ENCODE assay signal across 9 mouse cellular contexts in genomic region chr5:23684517-23684916, GRCm38 (mm10). TPM values are rescaled to one million over a fixed set of nuclear protein-coding genes. Genes with fewer than 3 reads are reported as not detected.
DNase-seq lines count a peak whose midpoint lies in the region; ATAC-seq lines count a peak whose summit lies in the region.
"Had no signal": no experiment of that assay in that cellular context is flagged by ENCODE, and none has a peak within 500 bp of the region (broad histone marks: within the 10 kb centered on the region; RNA-seq: fewer than 3 reads in every experiment).

Gene Srpk2 (minus strand): TSS chr5:23684617.

- 50% methylated on average over 1 of the region's 1 CpGs for WGBS in kidney, embryonic 15.5 days
- 76% methylated on average over 1 of the region's 1 CpGs for WGBS in hindbrain, embryonic 16.5 days
- 69% methylated on average over 1 of the region's 1 CpGs for WGBS in midbrain, embryonic 12.5 days

- no peak for ATAC-seq in kidney, embryonic 15.5 days (replicated peaks; ENCODE audit: low FRiP score)
- no peak for ATAC-seq in hindbrain, embryonic 16.5 days
- no peak for ATAC-seq in midbrain, embryonic 12.5 days (ENCODE audit: low FRiP score, low read depth)

- H3K36me3 ChIP-seq in kidney, embryonic 15.5 days = no peaks in the 10 kb centered on the region
- H3K36me3 ChIP-seq in hindbrain, embryonic 16.5 days (ENCODE audit: control insufficient read depth, insufficient read depth, low read length) = no peaks in the 10 kb centered on the region
- no peaks in the 10 kb centered on the region for H3K36me3 ChIP-seq in midbrain, embryonic 12.5 days

- H3K4me1 ChIP-seq in kidney, embryonic 15.5 days = no peaks in the 10 kb centered on the region
- no peaks in the 10 kb centered on the region for H3K4me1 ChIP-seq in hindbrain, embryonic 16.5 days (ENCODE audit: control insufficient read depth, insufficient read depth, low read depth, low read length)
- no peaks in the 10 kb centered on the region for H3K4me1 ChIP-seq in midbrain, embryonic 12.5 days

- no peaks in the 10 kb centered on the region for H3K27me3 ChIP-seq in kidney, embryonic 15.5 days
- no peaks in the 10 kb centered on the region for H3K27me3 ChIP-seq in hindbrain, embryonic 16.5 days (replicated peaks; ENCODE audit: control insufficient read depth, insufficient read depth, low read length)
- no peaks in the 10 kb centered on the region for H3K27me3 ChIP-seq in midbrain, embryonic 12.5 days

- H3K4me2 ChIP-seq in kidney, embryonic 15.5 days = no peak within 1 kb of the TSS
- H3K4me2 ChIP-seq in hindbrain, embryonic 16.5 days (ENCODE audit: low read length) = no peak within 1 kb of the TSS
- H3K4me2 ChIP-seq in midbrain, embryonic 12.5 days (replicated peaks) = no peak within 1 kb of the TSS

- DNase-seq in kidney, adult 8-10 months = no peak
- no peak for DNase-seq in adrenal gland, postnatal 36 days
- no peak for DNase-seq in gastrocnemius, postnatal 14 days
- no peak for DNase-seq in cerebellum, postnatal 10 days
- DNase-seq in cerebellum, adult 11 months = no peak

- H3K27ac ChIP-seq in kidney, embryonic 15.5 days = no peak within 1 kb of the TSS
- H3K27ac ChIP-seq in hindbrain, embryonic 16.5 days (ENCODE audit: low read depth, low read length) = no peak within 1 kb of the TSS
- H3K27ac ChIP-seq in midbrain, embryonic 12.5 days (replicated peaks) = no peak within 1 kb of the TSS
- H3K27ac ChIP-seq: liver, embryonic 14.5 days had no signal

- H3K9me3 ChIP-seq in kidney, embryonic 15.5 days (replicated peaks) = no peaks in the 10 kb centered on the region
- H3K9me3 ChIP-seq in hindbrain, embryonic 16.5 days (ENCODE audit: control insufficient read depth, low read length) = no peaks in the 10 kb centered on the region
- H3K9me3 ChIP-seq in midbrain, embryonic 12.5 days = no peaks in the 10 kb centered on the region

- intact Hi-C loops in gastrocnemius, postnatal 14 days (cut with DNase I; ENCODE audit: low total_unique reads) = no loop called here

- no peak within 1 kb of the TSS for H3K9ac ChIP-seq in kidney, embryonic 15.5 days
- no peak within 1 kb of the TSS for H3K9ac ChIP-seq in hindbrain, embryonic 16.5 days (ENCODE audit: low read depth, low read length)
- H3K9ac ChIP-seq in midbrain, embryonic 12.5 days (replicated peaks) = no peak within 1 kb of the TSS
- H3K9ac ChIP-seq: liver, embryonic 14.5 days had no signal

- no peak within 1 kb of the TSS for H3K4me3 ChIP-seq in kidney, embryonic 15.5 days (replicated peaks)
- H3K4me3 ChIP-seq in hindbrain, embryonic 16.5 days (ENCODE audit: low read length) = no peak within 1 kb of the TSS
- H3K4me3 ChIP-seq in midbrain, embryonic 12.5 days = no peak within 1 kb of the TSS

RNA-seq across cellular contexts. Expression of gene Srpk2, which starts in this region (rescaled TPM):
- 45.2 and 47.6 TPM in 2 replicates for polyA plus RNA-seq in kidney, embryonic 15.5 days (2015; fragmentation: Nextera tagmentation; extraction: Ambion mirVana)
- total RNA-seq in adrenal gland, postnatal 36 days (2021) = 10 to 100 TPM; 46.6 to 47.2 TPM
- total RNA-seq in gastrocnemius, postnatal 14 days (2021) = 10 to 100 TPM; 23.8 to 31.2 TPM
- polyA plus RNA-seq in hindbrain, embryonic 16.5 days (2015; fragmentation: Nextera tagmentation; extraction: Ambion mirVana) = 103 and 108 TPM in 2 replicates
- polyA plus RNA-seq in midbrain, embryonic 12.5 days (2016; fragmentation: Nextera tagmentation; extraction: Ambion mirVana) = 77.3 and 78.2 TPM in 2 replicates
